Mouse (Mus musculus) bone marrow macrophage, adult 2 months (primary cell): ENCODE data around the gene Tomm7.
A peak's percentile ranks its signal among the peaks of the same experiment; 100 is the strongest.

Experiments used
- CTCF ChIP-seq: IDR thresholded peaks from 2 replicates; pipeline ENCODE4 v1.5.1; 2012; ENCODE audit warnings: low read depth, mild to moderate bottlenecking, low read length, moderate library complexity
- POLR2A ChIP-seq: IDR thresholded peaks from 2 replicates; pipeline ENCODE4 v1.6.1; 2012; ENCODE audit warnings: mild to moderate bottlenecking, low read depth, low read length, borderline replicate concordance

GRCm38 (mm10) chr5:23826321-23827004 lies 17.5 kb downstream of the Tomm7 start:
- TF ChIP-seq CTCF (peak; percentile 50; the same call in 1 of the 2 replicates), POLR2A (no peak)
